In genomic region chr13:100603738-100604095, GRCm38 (mm10) we compare ENCODE assay signal across 25 mouse cellular contexts. TPM values are rescaled to one million over a fixed set of nuclear protein-coding genes. Genes with fewer than 3 reads are reported as not detected.
DNase-seq lines count a peak whose midpoint lies in the region; ATAC-seq and TF ChIP-seq lines count a peak whose summit lies in the region.
"Had no signal": no experiment of that assay in that cellular context is flagged by ENCODE, and none has a peak within 500 bp of the region (broad histone marks: within the 10 kb centered on the region; RNA-seq: fewer than 3 reads in every experiment).

No protein-coding gene starts in this region.

- H3K27me3 ChIP-seq in heart, adult 2 months (ENCODE audit: control insufficient read depth, insufficient read depth, low read length) = no peaks in the 10 kb centered on the region
- no peaks in the 10 kb centered on the region for H3K27me3 ChIP-seq in kidney, postnatal 0 days (ENCODE audit: insufficient read depth, low read length)
- H3K27me3 ChIP-seq in kidney, adult 2 months (replicated peaks; ENCODE audit: control insufficient read depth, insufficient read depth, low read length) = no peaks in the 10 kb centered on the region
- H3K27me3 ChIP-seq in liver, embryonic 16.5 days (ENCODE audit: control insufficient read depth, insufficient read depth, low read depth, low read length) = no peaks in the 10 kb centered on the region
- H3K27me3 ChIP-seq: embryonic facial prominence, embryonic 13.5 days; forebrain, embryonic 12.5 days; forebrain, embryonic 15.5 days; heart, embryonic 13.5 days had no signal

- H3K36me3 ChIP-seq in heart, adult 2 months (ENCODE audit: control insufficient read depth, insufficient read depth, low read length) = no peaks in the 10 kb centered on the region
- H3K36me3 ChIP-seq in kidney, postnatal 0 days (ENCODE audit: insufficient read depth, low read length) = peaks cover 3% of the 10 kb centered on the region; the same call in 1 of the 2 replicates
- no peaks in the 10 kb centered on the region for H3K36me3 ChIP-seq in kidney, adult 2 months (ENCODE audit: control insufficient read depth, insufficient read depth, low read length)
- no peaks in the 10 kb centered on the region for H3K36me3 ChIP-seq in liver, embryonic 16.5 days (ENCODE audit: control insufficient read depth, insufficient read depth)
- H3K36me3 ChIP-seq: embryonic facial prominence, embryonic 10.5 days; embryonic facial prominence, embryonic 13.5 days; forebrain, embryonic 12.5 days; forebrain, embryonic 15.5 days had no signal

- H3K79me2 ChIP-seq in heart, adult 2 months (replicated peaks; ENCODE audit: control insufficient read depth, insufficient read depth, low read length) = no peaks in the 10 kb centered on the region

- H3K9me3 ChIP-seq in kidney, postnatal 0 days (replicated peaks; ENCODE audit: low read length) = no peaks in the 10 kb centered on the region
- H3K9me3 ChIP-seq in liver, embryonic 16.5 days (replicated peaks; ENCODE audit: control insufficient read depth, low read length) = no peaks in the 10 kb centered on the region
- H3K9me3 ChIP-seq: embryonic facial prominence, embryonic 10.5 days; forebrain, embryonic 12.5 days; forebrain, embryonic 15.5 days had no signal

- H3K9ac ChIP-seq in heart, adult 2 months (ENCODE audit: low read depth, low read length) = no peak overlapping the region
- H3K9ac ChIP-seq in kidney, postnatal 0 days (ENCODE audit: low read depth, low read length) = no peak overlapping the region
- H3K9ac ChIP-seq in liver, embryonic 16.5 days (ENCODE audit: low read depth, low read length) = no peak overlapping the region
- H3K9ac ChIP-seq: embryonic facial prominence, embryonic 13.5 days; forebrain, embryonic 12.5 days; forebrain, embryonic 15.5 days; heart, embryonic 13.5 days; hindbrain, embryonic 14.5 days had no signal

- DNase-seq in heart, adult 11 months = peak; percentile 61
- no peak for DNase-seq in heart, adult 2 months
- DNase-seq in kidney, postnatal 0 days (ENCODE audit: low spot score) = no peak
- DNase-seq in kidney, adult 2 months = no peak
- no peak for DNase-seq in liver
- DNase-seq: adrenal gland, adult 8-10 months; adrenal gland, postnatal 25 days; cerebellum, adult 11-12 months; cerebellum, adult 8-10 months; cerebellum, postnatal 10 days; cerebellum, postnatal 36 days; embryo, embryonic 11 days; gastrocnemius, postnatal 25 days; heart, postnatal 14 days; heart, postnatal 4 days had no signal

- H3K27ac ChIP-seq in heart, adult 2 months = no peak overlapping the region
- H3K27ac ChIP-seq in kidney, postnatal 0 days = 0 out of 2 replicates have a peak overlapping the region, but pooled peaks have one; percentile 31
- H3K27ac ChIP-seq in kidney, adult 2 months (ENCODE audit: insufficient read depth, low read depth, low read length) = no peak overlapping the region
- H3K27ac ChIP-seq in liver, embryonic 16.5 days (ENCODE audit: low read length) = 0 out of 2 replicates have a peak overlapping the region, but pooled peaks have one; percentile 81
- H3K27ac ChIP-seq: embryonic facial prominence, embryonic 10.5 days; embryonic facial prominence, embryonic 13.5 days; forebrain, embryonic 12.5 days; forebrain, embryonic 15.5 days; heart, embryonic 13.5 days; hindbrain, embryonic 14.5 days; hindbrain, postnatal 0 days had no signal

- TF ChIP-seq CTCF in heart, adult 2 months (IDR thresholded peaks at IDR 0.05) = no peak
- no peak for TF ChIP-seq CTCF in kidney, postnatal 0 days (IDR thresholded peaks at IDR 0.05; ENCODE audit: low read depth)
- no peak for TF ChIP-seq CTCF in kidney, adult 2 months (conservative IDR thresholded peaks at IDR 0.05; ENCODE audit: insufficient read depth, insufficient read length, low read depth, low read length)

- H3K4me1 ChIP-seq in heart, adult 2 months (ENCODE audit: control insufficient read depth, insufficient read depth, low read length) = peaks cover 2% of the 10 kb centered on the region; the same call in 1 of the 2 replicates
- H3K4me1 ChIP-seq in kidney, postnatal 0 days (replicated peaks; ENCODE audit: insufficient read depth, low read length) = no peaks in the 10 kb centered on the region
- H3K4me1 ChIP-seq in kidney, adult 2 months (ENCODE audit: control insufficient read depth, insufficient read depth, low read length) = peaks cover 9% of the 10 kb centered on the region
- peaks cover 7% of the 10 kb centered on the region for H3K4me1 ChIP-seq in liver, embryonic 16.5 days (ENCODE audit: control insufficient read depth, low read depth, low read length)
- H3K4me1 ChIP-seq: embryonic facial prominence, embryonic 13.5 days; forebrain, embryonic 12.5 days; forebrain, embryonic 15.5 days; heart, embryonic 13.5 days had no signal

- no peak overlapping the region for H3K4me3 ChIP-seq in heart, adult 2 months
- H3K4me3 ChIP-seq in kidney, postnatal 0 days (replicated peaks; ENCODE audit: low read depth, low read length) = no peak overlapping the region
- H3K4me3 ChIP-seq in kidney, adult 2 months (ENCODE audit: insufficient read depth, low read depth, low read length) = no peak overlapping the region
- H3K4me3 ChIP-seq in liver, embryonic 16.5 days (ENCODE audit: low read depth, low read length) = no peak overlapping the region
- H3K4me3 ChIP-seq: embryonic facial prominence, embryonic 10.5 days; embryonic facial prominence, embryonic 13.5 days; erythroblast, embryonic 14.5 days; forebrain, embryonic 12.5 days; forebrain, embryonic 15.5 days; heart, embryonic 13.5 days had no signal

- intact Hi-C loops in heart, adult 2 months (cut with DNase I) = no loop called here

- H3K4me2 ChIP-seq in kidney, postnatal 0 days (ENCODE audit: low read length) = no peak overlapping the region
- no peak overlapping the region for H3K4me2 ChIP-seq in liver, embryonic 16.5 days (ENCODE audit: low read depth, low read length)
- H3K4me2 ChIP-seq: embryonic facial prominence, embryonic 13.5 days; forebrain, embryonic 12.5 days; forebrain, embryonic 15.5 days; heart, embryonic 13.5 days; hindbrain, embryonic 14.5 days had no signal

- TF ChIP-seq EP300 in heart, adult 2 months (IDR thresholded peaks at IDR 0.05; ENCODE audit: insufficient read depth, low read depth, low read length) = no peak

- TF ChIP-seq POLR2A in heart, adult 2 months (IDR thresholded peaks at IDR 0.05; ENCODE audit: insufficient read depth, low read depth, low read length) = no peak
- no peak for TF ChIP-seq POLR2A in kidney, adult 2 months (IDR thresholded peaks at IDR 0.05; ENCODE audit: low read depth, low read length)

- 88% methylated on average over 11 of the region's 11 CpGs for WGBS in heart, adult 2 months
- WGBS in kidney, postnatal 0 days = 94% methylated on average over 11 of the region's 11 CpGs
- 90% methylated on average over 11 of the region's 11 CpGs for WGBS in kidney, adult 2 months
- WGBS in liver, embryonic 16.5 days (ENCODE audit: insufficient replicate concordance) = 69% methylated on average over 11 of the region's 11 CpGs

- ATAC-seq in kidney, postnatal 0 days (replicated peaks; ENCODE audit: low FRiP score, low read depth) = no peak
- ATAC-seq in liver, embryonic 16.5 days (ENCODE audit: low read depth) = no peak
- ATAC-seq: activated CD4-positive, CD25-positive, alpha-beta regulatory T cell, adult 4 months; forebrain, embryonic 15.5 days; hindbrain, postnatal 0 days had no signal

RNA-seq across cellular contexts. Expression of gene Marveld2, which starts 13.1 kb away (rescaled TPM):
- under 1 TPM; 0.27 to 0.34 TPM for total RNA-seq in heart, adult 2 months (2021)
- polyA plus RNA-seq in heart, adult 2 months (2012; rRNA removed) = 0.50 and 0.66 TPM in 2 replicates
- 17.0 TPM in 2 replicates for polyA plus RNA-seq in kidney, postnatal 0 days (2015; fragmentation: Nextera tagmentation; extraction: Ambion mirVana)
- 11.5 and 13.0 TPM in 2 replicates for polyA plus RNA-seq in kidney, adult 2 months (2012; rRNA removed)
- 9.6 and 10.5 TPM in 2 replicates for polyA plus RNA-seq in liver, embryonic 16.5 days (2015; fragmentation: Nextera tagmentation; extraction: Ambion mirVana)
- polyA plus RNA-seq: erythroblast, embryonic 14.5 days had no signal

RNA-seq across cellular contexts. Expression of gene Ak6, which starts 47.1 kb away (rescaled TPM):
- total RNA-seq in heart, adult 2 months (2021) = 10 to 100 TPM; 55.1 to 65.7 TPM
- polyA plus RNA-seq in heart, adult 2 months (2012; rRNA removed) = 49.9 and 92.7 TPM in 2 replicates
- polyA plus RNA-seq in kidney, postnatal 0 days (2015; fragmentation: Nextera tagmentation; extraction: Ambion mirVana) = 257 TPM in 2 replicates
- polyA plus RNA-seq in kidney, adult 2 months (2012; rRNA removed) = 38.8 and 52.5 TPM in 2 replicates
- 121 and 134 TPM in 2 replicates for polyA plus RNA-seq in liver, embryonic 16.5 days (2015; fragmentation: Nextera tagmentation; extraction: Ambion mirVana)

RNA-seq across cellular contexts. Expression of gene Rad17, which starts 47.1 kb away (rescaled TPM):
- 10 to 100 TPM; 15.0 TPM for total RNA-seq in heart, adult 2 months (2021)
- polyA plus RNA-seq in heart, adult 2 months (2012; rRNA removed) = 5.6 and 9.5 TPM in 2 replicates
- polyA plus RNA-seq in kidney, postnatal 0 days (2015; fragmentation: Nextera tagmentation; extraction: Ambion mirVana) = 18.6 and 19.7 TPM in 2 replicates
- 4.0 and 5.2 TPM in 2 replicates for polyA plus RNA-seq in kidney, adult 2 months (2012; rRNA removed)
- polyA plus RNA-seq in liver, embryonic 16.5 days (2015; fragmentation: Nextera tagmentation; extraction: Ambion mirVana) = 11.4 and 12.5 TPM in 2 replicates

RNA-seq across cellular contexts. Expression of gene Taf9, which starts 47.7 kb away (rescaled TPM):
- 1 to 10 TPM; 9.8 TPM for total RNA-seq in heart, adult 2 months (2021)
- polyA plus RNA-seq in heart, adult 2 months (2012; rRNA removed) = 2.2 and 3.4 TPM in 2 replicates
- 17.0 and 17.4 TPM in 2 replicates for polyA plus RNA-seq in kidney, postnatal 0 days (2015; fragmentation: Nextera tagmentation; extraction: Ambion mirVana)
- 1.8 and 2.6 TPM in 2 replicates for polyA plus RNA-seq in kidney, adult 2 months (2012; rRNA removed)
- 12.2 and 13.3 TPM in 2 replicates for polyA plus RNA-seq in liver, embryonic 16.5 days (2015; fragmentation: Nextera tagmentation; extraction: Ambion mirVana)

RNA-seq across cellular contexts. Expression of gene Ocln, which starts 51.2 kb away (rescaled TPM):
- under 1 TPM; 0.43 to 0.76 TPM for total RNA-seq in heart, adult 2 months (2021)
- 0.37 and 0.82 TPM in 2 replicates for polyA plus RNA-seq in heart, adult 2 months (2012; rRNA removed)
- 35.3 and 37.8 TPM in 2 replicates for polyA plus RNA-seq in kidney, postnatal 0 days (2015; fragmentation: Nextera tagmentation; extraction: Ambion mirVana)
- 10.5 and 11.0 TPM in 2 replicates for polyA plus RNA-seq in kidney, adult 2 months (2012; rRNA removed)
- polyA plus RNA-seq in liver, embryonic 16.5 days (2015; fragmentation: Nextera tagmentation; extraction: Ambion mirVana) = 12.9 and 15.1 TPM in 2 replicates
- polyA plus RNA-seq: erythroblast, embryonic 14.5 days had no signal

Comparison
In these comparisons a context has a peak if more than half of its experiments do, and no peak if none do; other contexts are left out.
1. H3K27ac ChIP-seq: peak in kidney, postnatal 0 days (single experiment) and liver, embryonic 16.5 days (single experiment); none in heart, adult 2 months (single experiment) and kidney, adult 2 months (single experiment).